Mouse (Mus musculus) layer of hippocampus, adult 11-12 months (tissue): ENCODE results near the gene Il17ra.

Experiments used
- DNase-seq: peaks from one replicate; pipeline ENCODE4 v3.0.0; 2022; ENCODE audit warnings: low spot score

The Il17ra gene

GRCm38 (mm10) chr6:120508645-120509044 lies 45.6 kb downstream of the Il17ra start:
- DNase-seq: no peak

GRCm38 (mm10) chr6:120509975-120510374 lies 46.9 kb downstream of the Il17ra start:
- DNase-seq: no peak

GRCm38 (mm10) chr6:120510425-120510824 lies 47.4 kb downstream of the Il17ra start:
- peak; percentile 56 for DNase-seq

- DNase-seq: no peak
Measured at GRCm38 (mm10) chr6:120511212-120511611, 48.2 kb downstream of the Il17ra start.

DNA sequence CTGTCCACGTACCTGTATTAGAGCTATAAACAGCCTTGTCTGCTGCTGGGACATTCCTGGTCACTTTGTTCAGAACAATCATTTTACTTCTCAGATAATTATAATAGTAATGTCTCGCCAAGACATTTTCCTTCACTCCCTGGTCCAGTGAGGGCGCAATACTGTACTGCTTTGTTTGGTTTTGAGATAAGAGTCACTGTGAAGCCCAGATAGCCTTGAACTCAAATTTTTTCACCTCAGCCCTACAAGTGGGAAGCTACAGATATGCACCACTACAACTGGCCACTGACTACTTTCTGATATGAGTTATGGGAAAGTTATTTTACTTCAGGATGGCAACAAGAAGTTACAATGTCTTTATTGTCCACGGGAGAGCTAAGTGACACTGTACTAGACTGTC lies 53.4 kb downstream of the Il17ra start:
- no peak for DNase-seq

DNA sequence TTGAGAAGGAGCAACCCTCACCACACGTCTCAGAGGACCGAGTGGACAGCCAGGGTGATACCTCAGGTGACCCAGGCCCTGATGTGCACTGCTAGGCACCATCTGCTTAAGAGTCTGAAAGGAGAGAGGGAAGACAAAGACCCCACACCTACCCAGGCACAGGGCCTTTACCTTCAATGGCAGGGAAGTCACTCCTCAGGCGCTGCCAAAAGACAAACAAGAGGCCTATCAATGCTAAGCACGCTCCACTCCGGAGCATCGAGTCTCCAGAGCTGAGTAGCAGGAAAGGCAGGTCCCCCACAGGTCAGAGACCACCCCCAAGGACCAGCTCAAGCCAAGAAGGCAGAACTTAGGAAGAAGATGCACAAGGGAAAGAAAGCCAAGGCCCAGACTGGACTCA lies 53.8 kb downstream of the Il17ra start:
- DNase-seq: no peak

- DNase-seq: no peak
Measured at GRCm38 (mm10) chr6:120517311-120517710, 54.3 kb downstream of the Il17ra start.

DNA sequence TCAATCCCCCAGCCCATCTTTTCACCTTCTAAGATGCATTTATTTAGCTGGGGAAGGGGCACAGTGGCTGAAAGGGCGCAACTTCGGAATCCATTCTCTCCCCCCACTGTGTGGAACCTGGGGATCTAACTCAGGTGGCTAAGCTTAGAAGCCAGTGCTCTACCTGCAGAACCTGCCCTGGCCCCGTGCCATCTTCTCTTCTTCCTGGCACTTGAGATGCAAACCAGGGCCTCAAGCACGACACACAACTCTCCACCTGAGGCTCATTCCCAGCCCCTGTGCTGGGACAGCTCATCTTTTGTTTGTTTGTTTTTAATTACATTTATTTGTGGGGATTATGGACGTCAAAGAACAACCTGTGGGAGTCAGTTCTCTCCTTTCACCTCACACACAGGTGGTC lies 56.6 kb downstream of the Il17ra start:
- DNase-seq: no peak

DNA sequence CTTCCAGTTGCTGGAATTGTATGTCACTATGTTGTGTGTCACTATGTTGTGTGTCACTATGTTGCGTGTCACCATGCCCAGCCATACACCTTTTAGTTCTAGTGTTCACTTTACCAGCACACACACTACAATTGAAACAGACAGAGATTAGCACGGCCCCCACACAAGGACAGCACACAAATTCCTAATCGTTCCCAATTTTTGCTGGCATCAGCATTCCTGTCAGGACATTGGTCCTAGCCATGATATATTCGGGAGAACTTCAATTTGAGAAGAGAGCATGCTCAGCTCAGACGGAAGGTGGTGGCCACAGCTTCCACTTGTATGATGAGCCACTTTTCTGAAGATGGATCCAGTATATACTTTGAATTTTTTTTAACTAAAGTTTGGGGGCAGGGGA lies 61.7 kb downstream of the Il17ra start:
- DNase-seq: no peak

DNA sequence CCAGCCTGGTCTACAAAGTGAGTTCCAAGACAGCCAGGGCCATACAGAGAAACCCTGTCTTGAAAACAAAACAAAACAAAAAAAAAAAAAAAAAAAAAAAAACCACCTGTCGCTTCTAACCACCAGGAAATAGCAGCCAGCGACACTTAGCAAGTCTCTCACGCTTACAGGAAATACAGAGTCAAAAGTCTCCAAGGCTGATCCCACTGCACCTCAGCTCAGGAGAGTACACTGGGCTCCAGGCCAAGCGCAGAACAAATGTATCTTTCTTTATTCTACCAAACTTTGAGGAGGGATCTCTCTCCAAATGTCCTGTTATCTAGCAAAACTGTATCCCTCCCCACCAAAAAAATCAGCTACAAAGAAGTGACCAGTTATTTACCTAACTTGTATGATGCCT lies 66.1 kb downstream of the Il17ra start:
- no peak for DNase-seq

DNA sequence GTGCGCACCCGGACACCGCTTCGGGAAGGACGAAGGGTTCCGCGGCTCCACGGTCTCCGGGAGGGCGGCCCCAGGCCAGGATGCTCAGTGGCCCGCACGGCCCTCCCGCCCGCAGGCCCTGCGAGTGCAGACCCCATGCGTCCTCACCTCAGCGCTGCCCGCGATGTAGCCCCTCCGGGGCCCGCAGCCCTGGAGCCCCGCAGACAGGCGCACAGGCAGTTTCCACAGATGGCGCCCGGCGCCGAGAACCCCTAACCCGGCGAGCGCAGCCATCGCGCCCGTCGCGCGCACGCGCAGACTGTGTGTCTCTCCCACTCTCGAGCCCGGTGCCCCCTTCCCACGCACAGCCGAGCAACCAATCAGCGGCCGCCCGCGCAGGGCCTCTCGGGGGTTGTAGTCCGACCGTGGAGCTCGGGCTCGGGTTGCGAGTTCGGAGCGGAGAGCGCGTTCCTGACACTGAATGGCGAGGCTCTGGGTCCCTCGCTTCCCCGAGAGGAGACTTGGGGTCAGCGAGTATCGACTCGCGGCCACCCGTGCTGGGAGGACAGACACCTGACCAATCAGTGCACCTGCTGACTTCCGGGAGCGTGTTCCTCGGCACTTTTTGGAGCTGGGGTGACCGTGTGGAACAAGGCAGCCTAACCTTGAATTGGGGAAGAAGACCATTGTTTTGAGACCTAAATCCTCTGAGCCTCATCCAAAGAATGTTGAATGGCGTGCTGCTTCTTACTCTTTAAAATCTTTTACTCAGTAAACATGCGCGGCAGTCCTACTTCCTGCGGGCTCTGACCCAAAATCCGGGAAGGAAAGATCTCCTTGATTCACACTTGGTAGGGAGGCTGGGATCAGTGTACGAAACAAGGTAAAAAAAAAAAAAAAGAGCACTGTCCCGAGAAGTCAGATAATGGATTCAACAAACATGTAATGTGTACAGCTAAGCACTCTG lies 68.2 kb downstream of the Il17ra start, which contains the start of gene Hdhd5:
Gene Hdhd5, minus strand, starts transcription at position 300 of the 946 bp plus-strand sequence.
- peak; percentile 93 for DNase-seq

GRCm38 (mm10) chr6:120532594-120532993 lies 69.5 kb downstream of the Il17ra start:
- DNase-seq: no peak

DNA sequence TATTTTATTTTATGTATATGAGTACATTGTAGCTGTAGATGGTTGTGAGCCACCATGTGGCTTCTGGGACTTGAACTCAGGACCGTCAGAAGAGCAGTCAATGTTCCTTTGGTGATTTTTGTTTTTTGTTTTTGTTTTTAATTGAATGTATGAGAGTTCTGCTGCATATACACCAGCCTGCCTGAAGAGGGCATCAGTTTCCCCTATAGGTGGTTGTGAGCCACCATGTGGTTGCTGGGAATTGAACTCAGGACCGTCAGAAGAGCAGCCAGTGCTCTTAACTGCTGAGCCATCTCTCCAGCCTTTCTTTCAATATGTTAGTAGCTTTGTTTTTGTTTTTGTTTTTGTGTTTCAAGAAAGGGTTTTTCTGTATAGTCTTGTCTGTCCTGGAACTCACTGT lies 73.3 kb downstream of the Il17ra start:
- no peak for DNase-seq
